ENCODE assay signal across 13 mouse cellular contexts in genomic region chr10:28155688-28156685, GRCm38 (mm10).
DNase-seq lines count a peak whose midpoint lies in the region; ATAC-seq and TF ChIP-seq lines count a peak whose summit lies in the region.
"Had no signal": no experiment of that assay in that cellular context is flagged by ENCODE, and none has a peak within 500 bp of the region (broad histone marks: within the 10 kb centered on the region; RNA-seq: fewer than 3 reads in every experiment).

No protein-coding gene starts in this region.

- H3K9me3 ChIP-seq in hindbrain, embryonic 11.5 days (ENCODE audit: control insufficient read depth, low read length), result no peaks in the 10 kb centered on the region
- no peaks in the 10 kb centered on the region for H3K9me3 ChIP-seq in hindbrain, embryonic 10.5 days
- no peaks in the 10 kb centered on the region for H3K9me3 ChIP-seq in forebrain, embryonic 13.5 days (replicated peaks)
- no peaks in the 10 kb centered on the region for H3K9me3 ChIP-seq in limb, embryonic 12.5 days
- H3K9me3 ChIP-seq in intestine, postnatal 0 days (ENCODE audit: control insufficient read depth), result no peaks in the 10 kb centered on the region
- H3K9me3 ChIP-seq: megakaryocyte, embryonic 14.5 days had no signal

- no peaks in the 10 kb centered on the region for H3K36me3 ChIP-seq in hindbrain, embryonic 11.5 days (ENCODE audit: control insufficient read depth, insufficient read depth, low read length)
- H3K36me3 ChIP-seq in hindbrain, embryonic 10.5 days, result no peaks in the 10 kb centered on the region
- no peaks in the 10 kb centered on the region for H3K36me3 ChIP-seq in forebrain, embryonic 13.5 days (ENCODE audit: poor library complexity, severe bottlenecking)
- no peaks in the 10 kb centered on the region for H3K36me3 ChIP-seq in limb, embryonic 12.5 days
- H3K36me3 ChIP-seq in intestine, postnatal 0 days (ENCODE audit: control insufficient read depth, insufficient read depth), result no peaks in the 10 kb centered on the region

- H3K4me3 ChIP-seq in hindbrain, embryonic 11.5 days (ENCODE audit: low read depth, low read length), result no peak overlapping the region
- no peak overlapping the region for H3K4me3 ChIP-seq in hindbrain, embryonic 10.5 days
- H3K4me3 ChIP-seq in forebrain, embryonic 13.5 days, result no peak overlapping the region
- H3K4me3 ChIP-seq in limb, embryonic 12.5 days (replicated peaks), result no peak overlapping the region
- H3K4me3 ChIP-seq in intestine, postnatal 0 days (ENCODE audit: low read depth, low read length), result no peak overlapping the region
- H3K4me3 ChIP-seq: megakaryocyte, embryonic 14.5 days had no signal

- 82% methylated on average over 20 of the region's 20 CpGs for whole genome bisulfite sequencing in hindbrain, embryonic 11.5 days
- WGBS in hindbrain, embryonic 10.5 days, result 87% methylated on average over 20 of the region's 20 CpGs
- 50% methylated on average over 20 of the region's 20 CpGs for WGBS in forebrain, embryonic 13.5 days
- WGBS in limb, embryonic 12.5 days, result 28% methylated on average over 20 of the region's 20 CpGs
- WGBS in intestine, postnatal 0 days, result 78% methylated on average over 20 of the region's 20 CpGs

- no peak for TF ChIP-seq CTCF in intestine, postnatal 0 days (IDR thresholded peaks at IDR 0.05; ENCODE audit: low read depth)

- peak; percentile 8 for DNase-seq in hindbrain, embryonic 11.5 days (ENCODE audit: low spot score)
- DNase-seq in hindbrain, embryonic 10.5 days (ENCODE audit: low spot score), result no peak
- peak; percentile 15 for DNase-seq in Muller cell, postnatal 12 days (ENCODE audit: inconsistent ontology term)
- no peak for DNase-seq in embryo, embryonic 10.5 days (ENCODE audit: low spot score)
- DNase-seq in retina, postnatal 1 day, result no peak
- DNase-seq: gastrocnemius, postnatal 25 days; heart, postnatal 36 days had no signal

- H3K27ac ChIP-seq in hindbrain, embryonic 11.5 days (ENCODE audit: low read depth, low read length), result no peak overlapping the region
- H3K27ac ChIP-seq in hindbrain, embryonic 10.5 days, result no peak overlapping the region
- 0 out of 2 replicates have a peak overlapping the region, but pooled peaks have one; percentile 32 for H3K27ac ChIP-seq in forebrain, embryonic 13.5 days
- H3K27ac ChIP-seq in limb, embryonic 12.5 days, result 0 out of 2 replicates have a peak overlapping the region, but pooled peaks have one; percentile 35
- H3K27ac ChIP-seq in intestine, postnatal 0 days (ENCODE audit: low read depth, low read length), result no peak overlapping the region
- H3K27ac ChIP-seq: liver, embryonic 14.5 days had no signal

- H3K4me1 ChIP-seq in hindbrain, embryonic 11.5 days (replicated peaks; ENCODE audit: control insufficient read depth, insufficient read depth, low read length), result no peaks in the 10 kb centered on the region
- H3K4me1 ChIP-seq in hindbrain, embryonic 10.5 days (replicated peaks), result 0 out of 2 replicates have a peak, but pooled peaks cover 4% of the 10 kb centered on the region
- peaks cover 13% of the 10 kb centered on the region for H3K4me1 ChIP-seq in forebrain, embryonic 13.5 days
- peaks cover 17% of the 10 kb centered on the region for H3K4me1 ChIP-seq in limb, embryonic 12.5 days (replicated peaks)
- H3K4me1 ChIP-seq in intestine, postnatal 0 days (replicated peaks; ENCODE audit: control insufficient read depth, insufficient read depth, low read length), result no peaks in the 10 kb centered on the region
- H3K4me1 ChIP-seq: megakaryocyte, embryonic 14.5 days had no signal

- no peak for ATAC-seq in hindbrain, embryonic 11.5 days (ENCODE audit: low FRiP score)
- ATAC-seq in forebrain, embryonic 13.5 days, result peak; percentile 72
- ATAC-seq in limb, embryonic 12.5 days (ENCODE audit: insufficient number of reproducible peaks, insufficient read depth, low FRiP score, low TSS enrichment, low read depth), result peak; percentile 71
- ATAC-seq in intestine, postnatal 0 days, result no peak
- ATAC-seq: Patski had no signal

- H3K9ac ChIP-seq in hindbrain, embryonic 11.5 days (ENCODE audit: low read depth, low read length), result no peak overlapping the region
- H3K9ac ChIP-seq in forebrain, embryonic 13.5 days, result 0 out of 2 replicates have a peak overlapping the region, but pooled peaks have one; percentile 5
- no peak overlapping the region for H3K9ac ChIP-seq in limb, embryonic 12.5 days (replicated peaks)
- no peak overlapping the region for H3K9ac ChIP-seq in intestine, postnatal 0 days (ENCODE audit: low read depth, low read length)
- H3K9ac ChIP-seq: liver, embryonic 14.5 days had no signal

- H3K27me3 ChIP-seq in hindbrain, embryonic 11.5 days (ENCODE audit: control insufficient read depth, insufficient read depth, low read length), result no peaks in the 10 kb centered on the region
- H3K27me3 ChIP-seq in hindbrain, embryonic 10.5 days (ENCODE audit: insufficient read depth, poor library complexity, severe bottlenecking), result no peaks in the 10 kb centered on the region
- no peaks in the 10 kb centered on the region for H3K27me3 ChIP-seq in forebrain, embryonic 13.5 days
- H3K27me3 ChIP-seq in limb, embryonic 12.5 days, result no peaks in the 10 kb centered on the region
- H3K27me3 ChIP-seq in intestine, postnatal 0 days (replicated peaks; ENCODE audit: control insufficient read depth, insufficient read depth, low read length), result no peaks in the 10 kb centered on the region
- H3K27me3 ChIP-seq: megakaryocyte, embryonic 14.5 days; Patski had no signal

- H3K4me2 ChIP-seq in hindbrain, embryonic 11.5 days (replicated peaks; ENCODE audit: low read depth, low read length), result no peak overlapping the region
- H3K4me2 ChIP-seq in forebrain, embryonic 13.5 days, result peak overlapping the region; percentile 44
- peak overlapping the region; percentile 48 for H3K4me2 ChIP-seq in limb, embryonic 12.5 days
- H3K4me2 ChIP-seq in intestine, postnatal 0 days (replicated peaks; ENCODE audit: low read depth), result no peak overlapping the region

Comparison
In these comparisons a context has a peak if more than half of its experiments do, and no peak if none do; other contexts are left out.
1. DNase-seq: peak in hindbrain, embryonic 11.5 days (single experiment) and Muller cell, postnatal 12 days (single experiment); none in hindbrain, embryonic 10.5 days (single experiment), embryo, embryonic 10.5 days (single experiment) and retina, postnatal 1 day (single experiment).
2. ATAC-seq: peak in forebrain, embryonic 13.5 days (single experiment) and limb, embryonic 12.5 days (single experiment); none in hindbrain, embryonic 11.5 days (single experiment) and intestine, postnatal 0 days (single experiment).
3. H3K27ac ChIP-seq: peak in forebrain, embryonic 13.5 days (single experiment) and limb, embryonic 12.5 days (single experiment); none in hindbrain, embryonic 11.5 days (single experiment), hindbrain, embryonic 10.5 days (single experiment) and intestine, postnatal 0 days (single experiment).
4. H3K4me2 ChIP-seq: peak in forebrain, embryonic 13.5 days (single experiment) and limb, embryonic 12.5 days (single experiment); none in hindbrain, embryonic 11.5 days (single experiment) and intestine, postnatal 0 days (single experiment).